Mouse (Mus musculus) MEL (cell line): ENCODE measurements around the gene Gadd45g.

Experiments used
- CTCF ChIP-seq, 3 experiments: IDR thresholded peaks in 2 of 3; conservative IDR thresholded peaks in 1 of 3; 2 replicates each; pipeline ENCODE4 v1.5.1; 2011 to 2012; ENCODE audit warnings: low read length in 3 of 3, low read depth in 2 of 3, mild to moderate bottlenecking in 2 of 3, improper control_type of control experiment in 1 of 3, inconsistent platforms in 1 of 3, mixed read lengths in 1 of 3, moderate library complexity in 1 of 3; ENCODE audit not compliant: control insufficient read depth in 1 of 3, insufficient read depth in 1 of 3, poor library complexity in 1 of 3, severe bottlenecking in 1 of 3
- MXI1 ChIP-seq: IDR thresholded peaks from 2 replicates; pipeline ENCODE4 v1.6.1; 2011; ENCODE audit warnings: mild to moderate bottlenecking, low read depth, low read length, improper control_type of control experiment
- ZNF384 ChIP-seq: IDR thresholded peaks from 2 replicates; pipeline ENCODE4 v1.6.1; 2012; ENCODE audit warnings: low read depth, mild to moderate bottlenecking, inconsistent platforms, low read length, improper control_type of control experiment

DNA sequence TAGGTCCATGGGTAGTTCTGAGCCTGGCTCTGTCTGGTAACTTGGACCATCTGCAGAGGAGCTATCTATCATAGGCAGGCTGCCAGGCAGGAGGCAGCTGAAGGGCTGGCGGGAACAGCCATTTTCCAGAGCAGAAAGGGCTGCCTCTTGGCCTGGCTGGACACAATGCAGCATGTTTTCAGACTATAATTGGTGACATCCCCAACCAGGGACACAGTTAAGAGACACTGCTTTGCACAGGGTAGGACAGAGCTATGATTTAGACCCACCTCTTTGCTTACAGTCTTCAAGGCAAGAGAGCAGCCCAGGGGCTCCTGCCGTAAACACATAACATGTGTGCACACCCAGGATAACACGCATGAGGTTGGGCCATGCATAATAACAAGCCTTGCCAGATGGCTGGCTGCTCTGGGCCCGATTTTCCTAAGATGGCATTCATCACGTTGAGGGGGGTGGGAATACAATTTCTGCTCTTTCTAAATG lies 29.9 kb upstream of the Gadd45g start:
- TF ChIP-seq CTCF (IDR thresholded peaks at IDR 0.05 in 2 of 3, conservative IDR thresholded peaks at IDR 0.05 in 1 of 3; ENCODE audit: control insufficient read depth in 1 of 3, insufficient read depth in 1 of 3, low read depth in 2 of 3, low read length in 3 of 3, poor library complexity in 1 of 3, severe bottlenecking in 1 of 3) (no peak), MXI1 (no peak), ZNF384 (no peak)
